Mouse (Mus musculus): ENCODE measurements at regions not wholly inside any gene's neighbourhood (a gene's known extent, or its start where the extent isn't known, plus 50 kb on each side); places are given as distances from the start of the nearest gene placed in this dataset.

DNA sequence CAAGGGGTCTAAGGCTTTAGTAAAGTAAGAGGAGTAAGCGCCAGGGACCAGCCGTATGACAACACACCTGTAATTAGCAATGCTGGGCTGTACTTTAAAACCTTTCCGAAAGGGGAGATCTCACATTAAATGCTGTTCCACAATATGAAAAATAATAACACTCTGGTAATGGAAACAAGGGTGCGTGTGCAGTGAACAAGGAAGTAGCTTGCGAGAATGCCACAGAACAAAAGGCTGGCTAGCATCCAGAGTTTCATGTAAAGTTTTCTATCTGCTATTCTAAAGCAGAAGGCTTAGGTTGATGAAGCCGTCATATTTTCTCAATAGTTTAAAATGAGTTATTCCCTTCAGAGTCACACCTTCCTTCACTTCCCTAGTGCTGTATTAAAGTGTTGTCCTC, 83.6 kb downstream of the Car2 start:
- 87% methylated on average over 6 of the region's 6 CpGs for WGBS
- no peak for ATAC-seq
- Histone ChIP-seq H3K9ac (ENCODE audit: low read depth, low read length) (no peak overlapping the region), H3K27ac (ENCODE audit: low read depth, low read length) (no peak overlapping the region), H3K4me3 (ENCODE audit: low read length) (no peak overlapping the region), H3K4me2 (ENCODE audit: low read length) (no peak overlapping the region), H3K36me3 (ENCODE audit: control insufficient read depth, insufficient read depth, low read length) (no peaks in the 10 kb centered on the region), H3K27me3 (replicated peaks; ENCODE audit: control insufficient read depth, insufficient read depth, low read length) (no peaks in the 10 kb centered on the region), H3K9me3 (ENCODE audit: control insufficient read depth, low read length) (no peaks in the 10 kb centered on the region), H3K4me1 (ENCODE audit: control insufficient read depth, insufficient read depth, low read depth, low read length) (no peaks in the 10 kb centered on the region)

GRCm38 (mm10) chr3:14971647-14972046, 85.6 kb downstream of the Car2 start:
- no peaks in the 10 kb centered on the region for H3K9me3 ChIP-seq (ENCODE audit: control insufficient read depth, low read length)
- no peaks in the 10 kb centered on the region for H3K27me3 ChIP-seq (replicated peaks; ENCODE audit: control insufficient read depth, insufficient read depth, low read length)
- H3K4me3 ChIP-seq (ENCODE audit: low read length) = no peak overlapping the region
- H3K4me2 ChIP-seq (ENCODE audit: low read length) = no peak overlapping the region
- no peak for ATAC-seq
- H3K36me3 ChIP-seq (ENCODE audit: control insufficient read depth, insufficient read depth, low read length) = no peaks in the 10 kb centered on the region
- no peaks in the 10 kb centered on the region for H3K4me1 ChIP-seq (ENCODE audit: control insufficient read depth, insufficient read depth, low read depth, low read length)
- no peak overlapping the region for H3K27ac ChIP-seq (ENCODE audit: low read depth, low read length)
- 85% methylated on average over 2 of the region's 2 CpGs for WGBS
- no peak overlapping the region for H3K9ac ChIP-seq (ENCODE audit: low read depth, low read length)

DNA sequence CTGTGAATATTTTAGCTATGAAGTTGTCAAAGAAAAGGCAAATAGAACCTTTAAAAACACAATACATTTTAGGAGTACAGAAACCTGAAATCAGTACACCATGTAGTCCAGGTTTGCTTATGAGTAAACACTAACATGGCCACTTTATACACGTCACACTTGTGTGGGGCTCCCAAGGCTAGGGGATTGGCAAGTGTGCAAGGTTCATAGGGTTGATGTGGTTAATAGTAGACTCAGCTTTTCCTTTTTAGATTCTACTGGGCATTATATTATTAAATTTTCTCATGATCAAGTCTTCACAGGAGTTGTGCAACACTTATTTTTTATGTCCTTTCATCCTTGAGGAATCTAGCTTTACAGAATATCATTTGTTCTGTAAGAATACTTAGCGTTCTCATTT, 88.7 kb downstream of the Car2 start:
- no peaks in the 10 kb centered on the region for H3K9me3 ChIP-seq (ENCODE audit: control insufficient read depth, low read length)
- H3K4me3 ChIP-seq (ENCODE audit: low read length) = no peak overlapping the region
- no peak overlapping the region for H3K4me2 ChIP-seq (ENCODE audit: low read length)
- WGBS = 95% methylated on average over 2 of the region's 2 CpGs
- H3K36me3 ChIP-seq (ENCODE audit: control insufficient read depth, insufficient read depth, low read length) = no peaks in the 10 kb centered on the region
- no peaks in the 10 kb centered on the region for H3K27me3 ChIP-seq (replicated peaks; ENCODE audit: control insufficient read depth, insufficient read depth, low read length)
- H3K27ac ChIP-seq (ENCODE audit: low read depth, low read length) = no peak overlapping the region
- H3K4me1 ChIP-seq (ENCODE audit: control insufficient read depth, insufficient read depth, low read depth, low read length) = no peaks in the 10 kb centered on the region
- no peak overlapping the region for H3K9ac ChIP-seq (ENCODE audit: low read depth, low read length)
- no peak for ATAC-seq

DNA sequence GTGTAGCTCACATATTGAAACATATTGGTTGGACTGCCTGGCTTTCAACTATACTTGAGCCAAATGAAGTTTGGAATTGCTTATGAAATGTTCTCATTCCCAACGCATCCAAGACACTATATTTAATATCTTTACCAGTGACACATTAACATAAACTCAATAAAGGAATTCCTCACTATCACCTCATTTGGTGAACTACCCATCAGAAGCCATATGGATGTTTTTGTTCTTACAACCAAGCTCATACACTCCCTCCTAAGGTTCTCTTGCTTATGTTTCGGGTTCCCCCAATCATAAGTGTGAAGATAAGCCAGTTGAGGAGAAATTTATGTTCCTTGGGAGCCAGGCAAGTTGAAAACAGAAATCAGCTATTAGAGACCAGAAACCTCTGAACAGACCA, 89.1 kb downstream of the Car2 start:
- no peak overlapping the region for H3K27ac ChIP-seq (ENCODE audit: low read depth, low read length)
- ATAC-seq = no peak
- no peak overlapping the region for H3K4me2 ChIP-seq (ENCODE audit: low read length)
- no peaks in the 10 kb centered on the region for H3K27me3 ChIP-seq (replicated peaks; ENCODE audit: control insufficient read depth, insufficient read depth, low read length)
- 92% methylated on average over 2 of the region's 2 CpGs for WGBS
- no peak overlapping the region for H3K9ac ChIP-seq (ENCODE audit: low read depth, low read length)
- no peaks in the 10 kb centered on the region for H3K36me3 ChIP-seq (ENCODE audit: control insufficient read depth, insufficient read depth, low read length)
- H3K9me3 ChIP-seq (ENCODE audit: control insufficient read depth, low read length) = no peaks in the 10 kb centered on the region
- H3K4me1 ChIP-seq (ENCODE audit: control insufficient read depth, insufficient read depth, low read depth, low read length) = no peaks in the 10 kb centered on the region
- no peak overlapping the region for H3K4me3 ChIP-seq (ENCODE audit: low read length)

- WGBS = 51% methylated on average over 5 of the region's 5 CpGs
- Histone ChIP-seq H3K4me1 (ENCODE audit: control insufficient read depth, insufficient read depth, low read depth, low read length) (no peaks in the 10 kb centered on the region), H3K4me2 (ENCODE audit: low read length) (no peak overlapping the region), H3K36me3 (ENCODE audit: control insufficient read depth, insufficient read depth, low read length) (no peaks in the 10 kb centered on the region), H3K9me3 (ENCODE audit: control insufficient read depth, low read length) (no peaks in the 10 kb centered on the region), H3K27me3 (replicated peaks; ENCODE audit: control insufficient read depth, insufficient read depth, low read length) (no peaks in the 10 kb centered on the region), H3K9ac (ENCODE audit: low read depth, low read length) (no peak overlapping the region), H3K27ac (ENCODE audit: low read depth, low read length) (no peak overlapping the region), H3K4me3 (ENCODE audit: low read length) (no peak overlapping the region)
- no peak for ATAC-seq
These were observed 93.1 kb downstream of the Car2 start for GRCm38 (mm10) chr3:14979116-14979613.

GRCm38 (mm10) chr3:14989635-14990034, 103.6 kb downstream of the Car2 start:
- ATAC-seq = no peak

GRCm38 (mm10) chr3:14993936-14994335, 107.9 kb downstream of the Car2 start:
- H3K4me2 ChIP-seq (ENCODE audit: low read length) = no peak overlapping the region
- no peaks in the 10 kb centered on the region for H3K9me3 ChIP-seq (ENCODE audit: control insufficient read depth, low read length)
- H3K27ac ChIP-seq (ENCODE audit: low read depth, low read length) = no peak overlapping the region
- H3K36me3 ChIP-seq (ENCODE audit: control insufficient read depth, insufficient read depth, low read length) = no peaks in the 10 kb centered on the region
- no peak overlapping the region for H3K9ac ChIP-seq (ENCODE audit: low read depth, low read length)
- WGBS = 81% methylated on average over 2 of the region's 2 CpGs
- ATAC-seq = no peak
- no peaks in the 10 kb centered on the region for H3K27me3 ChIP-seq (replicated peaks; ENCODE audit: control insufficient read depth, insufficient read depth, low read length)
- no peaks in the 10 kb centered on the region for H3K4me1 ChIP-seq (ENCODE audit: control insufficient read depth, insufficient read depth, low read depth, low read length)
- H3K4me3 ChIP-seq (ENCODE audit: low read length) = no peak overlapping the region

More at GRCm38 (mm10) chr3:14989635-14990034, 103.6 kb downstream of the Car2 start:
- H3K9me3 ChIP-seq (ENCODE audit: control insufficient read depth, low read length) = no peaks in the 10 kb centered on the region
- no peaks in the 10 kb centered on the region for H3K36me3 ChIP-seq (ENCODE audit: control insufficient read depth, insufficient read depth, low read length)
- H3K4me3 ChIP-seq (ENCODE audit: low read length) = no peak overlapping the region
- 76% methylated on average over 3 of the region's 3 CpGs for WGBS
- H3K4me2 ChIP-seq (ENCODE audit: low read length) = no peak overlapping the region
- no peak overlapping the region for H3K27ac ChIP-seq (ENCODE audit: low read depth, low read length)
- no peaks in the 10 kb centered on the region for H3K4me1 ChIP-seq (ENCODE audit: control insufficient read depth, insufficient read depth, low read depth, low read length)
- H3K9ac ChIP-seq (ENCODE audit: low read depth, low read length) = no peak overlapping the region
- H3K27me3 ChIP-seq (replicated peaks; ENCODE audit: control insufficient read depth, insufficient read depth, low read length) = no peaks in the 10 kb centered on the region

DNA sequence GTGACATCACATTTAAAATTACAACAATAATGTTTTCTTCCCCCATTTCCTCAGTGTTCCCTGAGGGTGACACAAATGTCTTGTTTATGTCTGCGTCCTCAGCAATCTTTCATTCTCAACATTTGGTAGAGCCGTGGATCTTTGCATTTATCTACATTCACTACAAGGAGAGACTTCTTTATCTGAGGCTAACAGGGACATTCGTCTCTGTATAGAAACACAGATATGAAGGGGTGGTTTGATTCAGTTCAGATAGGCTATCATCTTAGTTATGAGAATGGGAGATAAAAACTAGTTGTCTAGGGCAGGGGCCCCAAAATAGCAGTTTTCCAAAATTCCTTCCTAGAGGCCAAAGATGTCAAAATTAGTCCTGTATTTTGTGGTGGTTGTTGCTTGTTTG, 111.2 kb downstream of the Car2 start:
- Histone ChIP-seq H3K9ac (ENCODE audit: low read depth, low read length) (no peak overlapping the region), H3K27me3 (replicated peaks; ENCODE audit: control insufficient read depth, insufficient read depth, low read length) (no peaks in the 10 kb centered on the region), H3K36me3 (ENCODE audit: control insufficient read depth, insufficient read depth, low read length) (no peaks in the 10 kb centered on the region), H3K4me2 (ENCODE audit: low read length) (no peak overlapping the region), H3K27ac (ENCODE audit: low read depth, low read length) (no peak overlapping the region), H3K4me3 (ENCODE audit: low read length) (no peak overlapping the region), H3K4me1 (ENCODE audit: control insufficient read depth, insufficient read depth, low read depth, low read length) (no peaks in the 10 kb centered on the region), H3K9me3 (ENCODE audit: control insufficient read depth, low read length) (no peaks in the 10 kb centered on the region)
- WGBS = 79% methylated on average over 3 of the region's 3 CpGs
- ATAC-seq = no peak

DNA sequence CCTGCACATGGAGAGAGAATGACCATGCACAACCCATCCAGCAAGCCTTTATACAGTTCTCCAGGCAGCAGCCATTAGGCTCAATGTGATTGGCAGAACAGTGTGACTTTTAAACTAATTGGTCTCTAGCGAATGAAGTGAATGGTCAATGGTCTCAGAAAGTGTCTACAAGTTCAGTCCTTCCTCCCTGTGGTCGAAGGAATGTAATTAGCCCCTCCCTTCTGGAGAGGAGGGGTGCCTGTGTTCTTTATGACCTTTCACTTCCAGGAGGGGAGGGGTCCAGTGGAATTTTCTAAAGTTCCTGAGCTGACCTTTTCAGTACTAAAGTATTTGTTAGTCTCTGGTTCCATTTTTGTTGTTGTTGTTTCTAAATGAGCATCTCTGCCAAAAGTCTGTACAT, 112.4 kb downstream of the Car2 start:
- no peak for ATAC-seq
- WGBS = 40% methylated on average over 2 of the region's 2 CpGs

DNA sequence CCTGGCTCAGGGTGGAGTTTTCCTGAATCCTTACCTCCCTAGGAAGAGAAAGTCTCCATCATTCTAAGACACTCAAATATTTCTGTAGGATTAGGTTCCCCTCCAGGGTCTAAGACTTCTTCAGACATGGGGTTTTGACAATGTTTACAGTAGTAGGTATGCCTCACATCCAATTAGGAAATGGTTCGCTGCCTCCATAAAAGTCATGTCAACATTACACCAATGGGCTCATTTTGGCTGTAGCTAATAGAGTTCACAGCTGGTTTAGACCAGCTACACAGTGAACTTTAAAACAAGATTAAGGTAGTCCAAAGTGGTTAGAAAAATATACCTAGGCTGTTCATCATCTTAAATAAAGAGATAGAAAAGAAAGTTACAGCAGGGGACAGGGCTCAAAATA, 113.3 kb downstream of the Car2 start:
- no peak overlapping the region for H3K4me3 ChIP-seq (ENCODE audit: low read length)
- no peaks in the 10 kb centered on the region for H3K4me1 ChIP-seq (ENCODE audit: control insufficient read depth, insufficient read depth, low read depth, low read length)
- no peak overlapping the region for H3K9ac ChIP-seq (ENCODE audit: low read depth, low read length)
- no peak overlapping the region for H3K4me2 ChIP-seq (ENCODE audit: low read length)
- H3K36me3 ChIP-seq (ENCODE audit: control insufficient read depth, insufficient read depth, low read length) = no peaks in the 10 kb centered on the region
- no peaks in the 10 kb centered on the region for H3K9me3 ChIP-seq (ENCODE audit: control insufficient read depth, low read length)
- ATAC-seq = no peak
- H3K27ac ChIP-seq (ENCODE audit: low read depth, low read length) = no peak overlapping the region
- no peaks in the 10 kb centered on the region for H3K27me3 ChIP-seq (replicated peaks; ENCODE audit: control insufficient read depth, insufficient read depth, low read length)
- WGBS = 79% methylated on average over 1 of the region's 1 CpGs

More for the DNA sequence above, 112.4 kb downstream of the Car2 start:
- no peak overlapping the region for H3K4me3 ChIP-seq (ENCODE audit: low read length)
- H3K27me3 ChIP-seq (replicated peaks; ENCODE audit: control insufficient read depth, insufficient read depth, low read length) = no peaks in the 10 kb centered on the region
- H3K36me3 ChIP-seq (ENCODE audit: control insufficient read depth, insufficient read depth, low read length) = no peaks in the 10 kb centered on the region
- no peak overlapping the region for H3K9ac ChIP-seq (ENCODE audit: low read depth, low read length)
- H3K27ac ChIP-seq (ENCODE audit: low read depth, low read length) = no peak overlapping the region
- H3K4me2 ChIP-seq (ENCODE audit: low read length) = no peak overlapping the region
- H3K4me1 ChIP-seq (ENCODE audit: control insufficient read depth, insufficient read depth, low read depth, low read length) = no peaks in the 10 kb centered on the region
- no peaks in the 10 kb centered on the region for H3K9me3 ChIP-seq (ENCODE audit: control insufficient read depth, low read length)
